Mouse (Mus musculus): ENCODE results near the gene Tor1a.
A peak's percentile ranks its signal among the peaks of the same experiment; 100 is the strongest.

DNA sequence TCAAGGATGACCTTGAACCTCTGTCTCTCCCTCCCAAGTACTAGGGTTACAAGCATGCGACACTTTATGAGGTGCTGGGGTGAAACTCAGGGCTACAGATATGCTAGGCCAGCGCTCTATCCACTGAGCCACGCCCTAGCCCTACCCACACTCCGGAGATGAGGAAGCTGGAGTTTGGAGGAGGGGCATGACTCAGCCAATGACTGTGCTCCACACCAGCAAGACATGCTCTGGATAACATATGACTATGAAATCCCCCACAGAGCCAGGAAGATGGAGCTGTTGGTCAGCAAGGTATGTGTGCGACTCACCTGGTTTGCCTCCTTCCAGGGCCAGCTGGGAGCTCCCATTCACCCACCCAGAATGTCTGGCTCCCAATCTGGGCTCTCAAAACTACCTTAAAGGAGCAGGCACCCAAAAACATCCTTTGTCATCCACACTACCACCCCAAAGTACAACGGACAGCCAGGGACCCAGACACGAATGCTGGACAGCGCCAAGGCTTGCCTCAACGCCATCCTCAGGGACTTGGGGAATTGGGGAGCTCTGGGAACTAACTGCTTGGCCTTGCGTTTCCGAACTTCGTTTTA is 38.7 kb downstream of the Tor1a start:
- TF ChIP-seq POLR2A (IDR thresholded peaks at IDR 0.05; ENCODE audit: insufficient read length, low read depth): no peak
- TF ChIP-seq MAX (IDR thresholded peaks at IDR 0.05; ENCODE audit: low read depth): no peak
- TF ChIP-seq USF1 (IDR thresholded peaks at IDR 0.05; ENCODE audit: low read depth): no peak
- no peak for TF ChIP-seq CEBPB (IDR thresholded peaks at IDR 0.05; ENCODE audit: insufficient read depth, poor library complexity, severe bottlenecking)
- no peak for TF ChIP-seq E2F4 (IDR thresholded peaks at IDR 0.05; ENCODE audit: insufficient read depth)
- TF ChIP-seq MYOD1 (IDR thresholded peaks at IDR 0.05; ENCODE audit: control insufficient read depth in 1 of 3, insufficient read length in 2 of 3, low read depth in 2 of 3): no peak
- TF ChIP-seq SRF (IDR thresholded peaks at IDR 0.05; ENCODE audit: control insufficient read depth, insufficient read length, low read depth): no peak
- no peak for TF ChIP-seq POLR2AphosphoS2 (IDR thresholded peaks at IDR 0.05; ENCODE audit: insufficient read length, low read depth)
- TF ChIP-seq MYOG (IDR thresholded peaks at IDR 0.05; ENCODE audit: control insufficient read depth in 1 of 3, insufficient read depth in 1 of 3, insufficient read length in 2 of 3, low read depth in 2 of 3): no peak
- TF ChIP-seq REST (IDR thresholded peaks at IDR 0.05; ENCODE audit: insufficient read depth, insufficient read length): peak; percentile 87
